ENCODE assay signal across 15 mouse cellular contexts in the genomic region with DNA sequence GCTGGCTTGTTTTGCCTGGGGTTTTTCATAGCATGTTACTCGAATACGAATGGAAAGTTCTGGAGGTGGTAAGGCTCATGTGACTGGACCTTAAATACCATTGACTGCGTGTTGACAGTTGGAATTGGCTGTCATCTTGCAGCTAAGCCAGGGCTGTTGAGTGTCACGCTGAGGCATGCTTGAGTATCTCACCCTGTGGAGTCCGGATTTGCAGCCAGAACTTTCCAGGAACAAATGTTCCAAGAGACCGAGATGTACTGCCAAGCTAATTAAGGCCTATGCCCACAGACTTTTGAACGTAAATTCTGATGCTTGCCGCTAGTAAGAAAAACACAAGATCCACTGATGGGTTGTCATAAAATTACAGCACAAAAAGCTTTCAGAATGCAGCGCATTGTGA.
A peak's percentile ranks its signal among the peaks of the same experiment; 100 is the strongest.
DNase-seq lines count a peak whose midpoint lies in the region; ATAC-seq and TF ChIP-seq lines count a peak whose summit lies in the region.
"Had no signal": no experiment of that assay in that cellular context is flagged by ENCODE, and none has a peak within 500 bp of the region (broad histone marks: within the 10 kb centered on the region; RNA-seq: fewer than 3 reads in every experiment).

No protein-coding gene starts in this region.

- TF ChIP-seq CTCF in heart, adult 2 months (IDR thresholded peaks at IDR 0.05) = no peak

- no peaks in the 10 kb centered on the region for H3K79me2 ChIP-seq in heart, adult 2 months (replicated peaks; ENCODE audit: control insufficient read depth, insufficient read depth, low read length)

- H3K27me3 ChIP-seq in limb, embryonic 11.5 days (ENCODE audit: control insufficient read depth, insufficient read depth, low read length) = no peaks in the 10 kb centered on the region
- H3K27me3 ChIP-seq in limb, embryonic 10.5 days (ENCODE audit: low read depth, poor library complexity, severe bottlenecking) = no peaks in the 10 kb centered on the region
- H3K27me3 ChIP-seq in heart, adult 2 months (ENCODE audit: control insufficient read depth, insufficient read depth, low read length) = no peaks in the 10 kb centered on the region
- no peaks in the 10 kb centered on the region for H3K27me3 ChIP-seq in liver, embryonic 11.5 days (replicated peaks; ENCODE audit: control insufficient read depth, insufficient read depth, low read length)
- H3K27me3 ChIP-seq: CH12.LX had no signal

- peak; percentile 53 for DNase-seq in limb, embryonic 11.5 days (ENCODE audit: low spot score)
- no peak for DNase-seq in limb, embryonic 10.5 days (ENCODE audit: low spot score)
- peak; percentile 28 to 74 for DNase-seq in heart, adult 2 months
- peak; percentile 50 to 84 for DNase-seq in layer of hippocampus, adult 18-20 months (ENCODE audit: low spot score in 2 of 2)
- peak; percentile 45 to 47 for DNase-seq in right cerebral cortex, postnatal 10 days (ENCODE audit: low spot score in 2 of 2)
- DNase-seq in c-Kit-positive CD71-positive TER-119-positive erythroid progenitor cells, embryonic 14.5 days (ENCODE audit: low spot score) = no peak
- no peak for DNase-seq in liver, embryonic 11.5 days (ENCODE audit: low spot score)
- DNase-seq: gastrocnemius, postnatal 10 days; kidney, postnatal 10 days; liver, postnatal 0 days; retina, postnatal 1 day; thymus, postnatal 14 days had no signal

- no peak overlapping the region for H3K27ac ChIP-seq in limb, embryonic 11.5 days (replicated peaks; ENCODE audit: low read depth, low read length)
- no peak overlapping the region for H3K27ac ChIP-seq in limb, embryonic 10.5 days
- no peak overlapping the region for H3K27ac ChIP-seq in heart, adult 2 months
- H3K27ac ChIP-seq in liver, embryonic 11.5 days (ENCODE audit: low read depth, low read length) = no peak overlapping the region

- H3K9ac ChIP-seq in limb, embryonic 11.5 days (ENCODE audit: low read length) = no peak overlapping the region
- no peak overlapping the region for H3K9ac ChIP-seq in heart, adult 2 months (ENCODE audit: low read depth, low read length)
- H3K9ac ChIP-seq in liver, embryonic 11.5 days (ENCODE audit: low read depth, low read length) = no peak overlapping the region
- H3K9ac ChIP-seq: liver, postnatal 0 days had no signal

- ATAC-seq in limb, embryonic 11.5 days (ENCODE audit: insufficient number of reproducible peaks, low FRiP score, low TSS enrichment, low read depth) = no peak
- ATAC-seq in granulocyte monocyte progenitor cell, adult 5-6 weeks (replicated peaks; ENCODE audit: poor library complexity, severe bottlenecking) = no peak
- ATAC-seq in liver, embryonic 11.5 days (replicated peaks; ENCODE audit: low FRiP score) = no peak
- ATAC-seq: activated CD4-positive, CD25-positive, alpha-beta regulatory T cell, adult 4 months; liver, postnatal 0 days had no signal

- no peaks in the 10 kb centered on the region for H3K36me3 ChIP-seq in limb, embryonic 11.5 days (ENCODE audit: control insufficient read depth, insufficient read depth, low read length)
- no peaks in the 10 kb centered on the region for H3K36me3 ChIP-seq in limb, embryonic 10.5 days
- no peaks in the 10 kb centered on the region for H3K36me3 ChIP-seq in heart, adult 2 months (ENCODE audit: control insufficient read depth, insufficient read depth, low read length)
- no peaks in the 10 kb centered on the region for H3K36me3 ChIP-seq in liver, embryonic 11.5 days (ENCODE audit: control insufficient read depth, insufficient read depth, low read length)

- intact Hi-C loops in heart, adult 2 months (cut with DNase I) = loop anchor here (10.0 kb wide), 1 partner anchor 131 kb away; no protein-coding TSS in a partner anchor

- H3K9me3 ChIP-seq in limb, embryonic 11.5 days (ENCODE audit: control insufficient read depth, low read length) = no peaks in the 10 kb centered on the region
- no peaks in the 10 kb centered on the region for H3K9me3 ChIP-seq in limb, embryonic 10.5 days (replicated peaks)
- no peaks in the 10 kb centered on the region for H3K9me3 ChIP-seq in liver, embryonic 11.5 days (ENCODE audit: control insufficient read depth, low read length)

- no peak overlapping the region for H3K4me3 ChIP-seq in limb, embryonic 11.5 days (ENCODE audit: low read depth, low read length)
- no peak overlapping the region for H3K4me3 ChIP-seq in limb, embryonic 10.5 days
- H3K4me3 ChIP-seq in heart, adult 2 months = no peak overlapping the region
- H3K4me3 ChIP-seq in liver, embryonic 11.5 days (ENCODE audit: low read depth, low read length) = no peak overlapping the region

- peak; percentile 97 for TF ChIP-seq EP300 in heart, adult 2 months (IDR thresholded peaks at IDR 0.05; ENCODE audit: insufficient read depth, low read depth, low read length)

- TF ChIP-seq POLR2A in heart, adult 2 months (IDR thresholded peaks at IDR 0.05; ENCODE audit: insufficient read depth, low read depth, low read length) = no peak

- WGBS in limb, embryonic 11.5 days = 69% methylated on average over 9 of the region's 9 CpGs
- 83% methylated on average over 9 of the region's 9 CpGs for WGBS in limb, embryonic 10.5 days
- 44% methylated on average over 9 of the region's 9 CpGs for WGBS in heart, adult 2 months
- 74% methylated on average over 9 of the region's 9 CpGs for WGBS in liver, embryonic 11.5 days

- no peaks in the 10 kb centered on the region for H3K4me1 ChIP-seq in limb, embryonic 11.5 days (ENCODE audit: control insufficient read depth, insufficient read depth, low read length)
- H3K4me1 ChIP-seq in limb, embryonic 10.5 days = no peaks in the 10 kb centered on the region
- no peaks in the 10 kb centered on the region for H3K4me1 ChIP-seq in heart, adult 2 months (ENCODE audit: control insufficient read depth, insufficient read depth, low read length)
- H3K4me1 ChIP-seq in liver, embryonic 11.5 days (replicated peaks; ENCODE audit: control insufficient read depth, insufficient read depth, low read length) = no peaks in the 10 kb centered on the region

- H3K4me2 ChIP-seq in limb, embryonic 11.5 days (ENCODE audit: low read depth, severe bottlenecking) = no peak overlapping the region
- H3K4me2 ChIP-seq in liver, embryonic 11.5 days = no peak overlapping the region

Comparison
In these comparisons a context has a peak if more than half of its experiments do, and no peak if none do; other contexts are left out.
1. DNase-seq: peak in limb, embryonic 11.5 days (single experiment), heart, adult 2 months (2 of 2), layer of hippocampus, adult 18-20 months (2 of 2) and right cerebral cortex, postnatal 10 days (2 of 2); none in limb, embryonic 10.5 days (single experiment), c-Kit-positive CD71-positive TER-119-positive erythroid progenitor cells, embryonic 14.5 days (single experiment) and liver, embryonic 11.5 days (single experiment).